Mouse (Mus musculus) liver, adult 2 months (tissue): Measurements from ENCODE around the gene Olfr1065. TPM values are rescaled to one million over a fixed set of nuclear protein-coding genes. Genes with fewer than 3 reads are reported as not detected.

Experiments
- DNase-seq: peaks from one replicate; pipeline ENCODE4 v3.0.0-alpha.2; 2011; ENCODE audit warnings: low read depth, low spot score; ENCODE audit errors: extremely low read depth
- H3K27ac ChIP-seq: fragments of 200-500 bp; replicated peaks from 2 replicates; pipeline ENCODE4 v1.5.1; 2012; ENCODE audit warnings: low read depth, mild to moderate bottlenecking, control low read depth, inconsistent platforms, low read length; ENCODE audit not compliant: insufficient read depth
- H3K27me3 ChIP-seq: fragments of 200-500 bp; 2 replicates; pipeline ENCODE4 v1.6.1; 2012; ENCODE audit warnings: mild to moderate bottlenecking, moderate library complexity, low read length, inconsistent platforms; ENCODE audit not compliant: control insufficient read depth, insufficient read depth
- H3K36me3 ChIP-seq: fragments of 200-500 bp; 2 replicates; pipeline ENCODE4 v1.6.1; 2012; ENCODE audit warnings: low read length, inconsistent platforms; ENCODE audit not compliant: control insufficient read depth, insufficient read depth
- H3K4me1 ChIP-seq: fragments of 200-500 bp; 2 replicates; pipeline ENCODE4 v1.6.1; 2011; ENCODE audit warnings: low read length; ENCODE audit not compliant: control insufficient read depth, insufficient read depth
- H3K4me3 ChIP-seq: fragments of 200-500 bp; 2 replicates; pipeline ENCODE4 v1.5.1; 2011; ENCODE audit warnings: low read depth, mild to moderate bottlenecking, control low read depth, low read length, moderate library complexity; ENCODE audit not compliant: insufficient read depth
- H3K79me2 ChIP-seq: fragments of 200-500 bp; 2 replicates; pipeline ENCODE4 v1.6.1; 2012; ENCODE audit warnings: inconsistent platforms, mild to moderate bottlenecking, low read length, moderate library complexity; ENCODE audit not compliant: control insufficient read depth, insufficient read depth
- H3K9ac ChIP-seq: fragments of 200-500 bp; 2 replicates; pipeline ENCODE4 v1.6.1; 2012; ENCODE audit warnings: low read depth, mild to moderate bottlenecking, control low read depth, inconsistent platforms, low read length
- CTCF ChIP-seq: fragments of 200-500 bp; IDR thresholded peaks from 2 replicates; pipeline ENCODE4 v1.5.1; 2011; ENCODE audit warnings: low read depth, low read length, control low read depth
- POLR2A ChIP-seq: fragments of 200-500 bp; IDR thresholded peaks from 2 replicates; pipeline ENCODE4 v1.6.1; 2011; ENCODE audit warnings: low read length, control low read depth; ENCODE audit not compliant: insufficient read depth; ENCODE audit errors: extremely low read depth
- WGBS: fragments of 180-500 bp; shearing (Covaris S2); methylation state at CpG from one replicate; pipeline ENCODE4 v1.1.7; 2018; 5-methylcytosine and 5-hydroxymethylcytosine counted together
- polyA plus RNA-seq: library from polyadenylated mRNA; depleted of rRNA; stranded (reverse); fragments of >200 nt; gene quantifications from 2 replicates; pipeline ENCODE4 v1.2.3, GENCODE M21; 2012; rRNA removed
- total RNA-seq: library from RNA; depleted of rRNA; stranded (reverse); fragments of >200 nt; gene quantifications from 2 replicates; pipeline ENCODE4 v1.2.3, GENCODE M21; 2014; rRNA removed

The Olfr1065 gene
- total and polyA plus RNA-seq, 2 experiments = not detected

DNA sequence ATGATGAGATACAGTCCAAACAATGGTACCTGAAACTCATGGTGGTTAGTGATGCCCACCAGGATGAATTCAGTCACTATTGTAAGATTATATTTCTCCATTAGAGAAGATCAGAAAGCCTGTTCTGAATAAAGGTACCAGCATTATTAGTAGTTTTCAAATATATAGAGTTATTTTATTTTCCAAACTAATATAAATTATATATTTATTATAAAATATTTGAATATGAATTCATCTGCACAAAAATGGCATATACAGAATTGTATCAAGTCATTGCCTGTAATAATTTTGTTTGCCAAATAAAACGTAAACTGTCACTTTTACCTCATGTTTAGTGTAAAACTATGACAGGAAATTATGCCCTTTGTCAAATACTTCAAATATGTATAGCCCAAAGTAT lies 36.4 kb downstream of the Olfr1065 start, which contains the start of gene Olfr1061:
TSS of gene Olfr1061 (minus strand) at position 101 of the 400 bp plus-strand sequence.
- Histone ChIP-seq H3K27ac (no peak within 1 kb of the TSS), H3K4me3 (no peak within 1 kb of the TSS), H3K79me2 (no peaks in the 10 kb centered on the region), H3K36me3 (no peaks in the 10 kb centered on the region), H3K9ac (no peak within 1 kb of the TSS), H3K27me3 (no peaks in the 10 kb centered on the region), H3K4me1 (no peaks in the 10 kb centered on the region)
- DNase-seq = no peak
- TF ChIP-seq CTCF (no peak), POLR2A (no peak)
- 74% methylated on average over 1 of the region's 1 CpGs for WGBS

DNA sequence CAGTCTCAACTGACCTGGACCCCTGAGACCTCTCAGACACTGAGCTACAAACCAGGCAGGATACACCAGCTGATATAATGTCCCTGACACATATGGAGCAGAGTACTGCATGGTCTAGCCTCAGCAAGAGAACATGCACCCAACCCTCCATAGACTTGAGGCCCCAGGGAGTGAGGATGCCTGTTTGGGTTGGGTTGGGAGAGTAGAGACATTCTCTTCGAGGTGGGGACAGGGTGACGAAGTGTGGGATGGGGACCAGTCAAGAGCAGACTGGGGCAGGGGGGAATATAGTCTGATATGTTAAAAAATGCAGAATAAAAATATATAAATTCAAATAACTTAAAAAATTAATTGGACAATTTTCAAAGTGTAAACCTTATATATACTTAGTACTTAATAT lies 55.3 kb downstream of the Olfr1065 start:
- no peak for DNase-seq
- Histone ChIP-seq H3K4me1 (no peaks in the 10 kb centered on the region), H3K36me3 (no peaks in the 10 kb centered on the region), H3K79me2 (no peaks in the 10 kb centered on the region), H3K27ac (no peak overlapping the region), H3K9ac (no peak overlapping the region), H3K27me3 (no peaks in the 10 kb centered on the region), H3K4me3 (no peak overlapping the region)
- no peak for TF ChIP-seq CTCF
- TF ChIP-seq POLR2A = no peak
- 81% methylated on average over 2 of the region's 2 CpGs for WGBS

Other genes starting within 250 kb of the Olfr1065 start
- not detected in 2 replicates for gene Olfr1045, start 247.6 kb downstream of the Olfr1065 start, total RNA-seq
- gene Olfr1045, start 247.6 kb downstream of the Olfr1065 start, polyA plus RNA-seq = not detected in 2 replicates
- gene Olfr1046, start 231.3 kb downstream of the Olfr1065 start, total RNA-seq = not detected in 2 replicates
- gene Olfr1046, start 231.3 kb downstream of the Olfr1065 start, polyA plus RNA-seq = not detected in 2 replicates
- not detected in 2 replicates for gene Olfr1047, start 219.2 kb downstream of the Olfr1065 start, total RNA-seq
- gene Olfr1047, start 219.2 kb downstream of the Olfr1065 start, polyA plus RNA-seq = not detected in 2 replicates
- not detected in 2 replicates for gene Olfr1048, start 210.3 kb downstream of the Olfr1065 start, total RNA-seq
- gene Olfr1048, start 210.3 kb downstream of the Olfr1065 start, polyA plus RNA-seq = not detected in 2 replicates
- not detected in 2 replicates for gene Olfr1049, start 192.3 kb downstream of the Olfr1065 start, total RNA-seq
- not detected in 2 replicates for gene Olfr1049, start 192.3 kb downstream of the Olfr1065 start, polyA plus RNA-seq
- gene Olfr1051, start 171.5 kb downstream of the Olfr1065 start, total RNA-seq = not detected in 2 replicates
- gene Olfr1051, start 171.5 kb downstream of the Olfr1065 start, polyA plus RNA-seq = not detected in 2 replicates
- gene Olfr1052, start 158.1 kb downstream of the Olfr1065 start, total RNA-seq = not detected in 2 replicates
- not detected in 2 replicates for gene Olfr1052, start 158.1 kb downstream of the Olfr1065 start, polyA plus RNA-seq
- not detected in 2 replicates for gene Olfr1053, start 135.3 kb downstream of the Olfr1065 start, total RNA-seq
- gene Olfr1053, start 135.3 kb downstream of the Olfr1065 start, polyA plus RNA-seq = not detected in 2 replicates
- not detected in 2 replicates for gene Olfr1054, start 115.2 kb downstream of the Olfr1065 start, total RNA-seq
- gene Olfr1054, start 115.2 kb downstream of the Olfr1065 start, polyA plus RNA-seq = not detected in 2 replicates
- not detected in 2 replicates for gene Olfr1055, start 100.3 kb downstream of the Olfr1065 start, total RNA-seq
- gene Olfr1055, start 100.3 kb downstream of the Olfr1065 start, polyA plus RNA-seq = not detected in 2 replicates
- not detected in 2 replicates for gene Olfr1056, start 88.1 kb downstream of the Olfr1065 start, total RNA-seq
- gene Olfr1056, start 88.1 kb downstream of the Olfr1065 start, polyA plus RNA-seq = not detected in 2 replicates
- gene Olfr1057, start 72.2 kb downstream of the Olfr1065 start, total RNA-seq = not detected in 2 replicates
- gene Olfr1057, start 72.2 kb downstream of the Olfr1065 start, polyA plus RNA-seq = not detected in 2 replicates
- gene Olfr1058, start 62.0 kb downstream of the Olfr1065 start, total RNA-seq = not detected in 2 replicates
- not detected in 2 replicates for gene Olfr1058, start 62.0 kb downstream of the Olfr1065 start, polyA plus RNA-seq
- gene Olfr1061, start 36.5 kb downstream of the Olfr1065 start, total RNA-seq = not detected in 2 replicates
- not detected in 2 replicates for gene Olfr1061, start 36.5 kb downstream of the Olfr1065 start, polyA plus RNA-seq
- not detected in 2 replicates for gene Olfr1062, start 23.8 kb downstream of the Olfr1065 start, total RNA-seq
- gene Olfr1062, start 23.8 kb downstream of the Olfr1065 start, polyA plus RNA-seq = not detected in 2 replicates
- not detected in 2 replicates for gene Olfr1066, start 5.7 kb upstream of the Olfr1065 start, total RNA-seq
- not detected in 2 replicates for gene Olfr1066, start 5.7 kb upstream of the Olfr1065 start, polyA plus RNA-seq
- not detected in 2 replicates for gene Olfr228, start 36.8 kb upstream of the Olfr1065 start, total RNA-seq
- gene Olfr228, start 36.8 kb upstream of the Olfr1065 start, polyA plus RNA-seq = not detected in 2 replicates
- gene Olfr1076, start 57.9 kb upstream of the Olfr1065 start, total RNA-seq = not detected in 2 replicates
- not detected in 2 replicates for gene Olfr1076, start 57.9 kb upstream of the Olfr1065 start, polyA plus RNA-seq
- not detected in 2 replicates for gene Olfr1079, start 91.9 kb upstream of the Olfr1065 start, total RNA-seq
- gene Olfr1079, start 91.9 kb upstream of the Olfr1065 start, polyA plus RNA-seq = not detected in 2 replicates
- gene Olfr1080, start 107.6 kb upstream of the Olfr1065 start, total RNA-seq = not detected in 2 replicates
- gene Olfr1080, start 107.6 kb upstream of the Olfr1065 start, polyA plus RNA-seq = not detected in 2 replicates
- gene Olfr1082, start 148.4 kb upstream of the Olfr1065 start, total RNA-seq = not detected in 2 replicates
- not detected in 2 replicates for gene Olfr1082, start 148.4 kb upstream of the Olfr1065 start, polyA plus RNA-seq
- not detected in 2 replicates for gene Olfr1084, start 189.1 kb upstream of the Olfr1065 start, total RNA-seq
- gene Olfr1084, start 189.1 kb upstream of the Olfr1065 start, polyA plus RNA-seq = not detected in 2 replicates
- gene Olfr1085, start 211.4 kb upstream of the Olfr1065 start, total RNA-seq = not detected in 2 replicates
- not detected in 2 replicates for gene Olfr1085, start 211.4 kb upstream of the Olfr1065 start, polyA plus RNA-seq
- gene Olfr1086, start 229.5 kb upstream of the Olfr1065 start, total RNA-seq = not detected in 2 replicates
- gene Olfr1086, start 229.5 kb upstream of the Olfr1065 start, polyA plus RNA-seq = not detected in 2 replicates
- gene Olfr1087, start 247.8 kb upstream of the Olfr1065 start, total RNA-seq = not detected in 2 replicates
- gene Olfr1087, start 247.8 kb upstream of the Olfr1065 start, polyA plus RNA-seq = not detected in 2 replicates